ENCODE assay signal across 9 mouse cellular contexts in the genomic region with DNA sequence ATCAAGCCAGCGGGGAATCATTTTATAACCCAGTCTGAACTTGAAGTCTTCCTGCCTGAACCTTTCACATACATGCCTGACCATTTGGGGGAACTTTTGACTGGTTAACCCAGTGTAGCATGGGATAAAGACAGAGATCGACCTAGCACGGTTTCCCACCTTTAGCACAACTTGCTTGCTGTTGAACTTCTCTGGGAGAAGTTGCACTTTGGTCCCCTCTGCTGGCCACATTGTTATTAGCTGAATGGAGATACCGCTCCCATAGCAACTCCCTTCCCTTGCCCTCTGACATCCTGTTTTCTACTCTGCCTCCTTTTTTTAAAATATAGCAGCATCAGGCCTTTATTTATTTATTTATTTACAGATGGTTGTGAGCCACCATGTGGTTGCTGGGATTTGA. TPM values are rescaled to one million over a fixed set of nuclear protein-coding genes. Genes with fewer than 3 reads are reported as not detected.
DNase-seq lines count a peak whose midpoint lies in the region; ATAC-seq and TF ChIP-seq lines count a peak whose summit lies in the region.
"Had no signal": no experiment of that assay in that cellular context is flagged by ENCODE, and none has a peak within 500 bp of the region (broad histone marks: within the 10 kb centered on the region; RNA-seq: fewer than 3 reads in every experiment).

No protein-coding gene starts in this region.

- H3K27me3 ChIP-seq in forebrain, postnatal 0 days (ENCODE audit: insufficient read depth, low read length), result no peaks in the 10 kb centered on the region
- peaks cover 23% of the 10 kb centered on the region for H3K27me3 ChIP-seq in forebrain, embryonic 12.5 days
- H3K27me3 ChIP-seq in CH12.LX (replicated peaks), result no peaks in the 10 kb centered on the region
- H3K27me3 ChIP-seq in heart, embryonic 10.5 days (ENCODE audit: insufficient read depth, poor library complexity, severe bottlenecking), result peaks cover 26% of the 10 kb centered on the region
- no peaks in the 10 kb centered on the region for H3K27me3 ChIP-seq in stomach, embryonic 16.5 days (ENCODE audit: control insufficient read depth, insufficient read depth, low read length)

- no peaks in the 10 kb centered on the region for H3K36me3 ChIP-seq in forebrain, postnatal 0 days (ENCODE audit: insufficient read depth)
- H3K36me3 ChIP-seq in forebrain, embryonic 12.5 days (replicated peaks), result no peaks in the 10 kb centered on the region
- H3K36me3 ChIP-seq in CH12.LX (replicated peaks in 1 of 2; ENCODE audit: control insufficient read depth in 1 of 2, insufficient read depth in 1 of 2, low read length in 1 of 2), result no peaks in the 10 kb centered on the region
- no peaks in the 10 kb centered on the region for H3K36me3 ChIP-seq in heart, embryonic 10.5 days
- no peaks in the 10 kb centered on the region for H3K36me3 ChIP-seq in stomach, embryonic 16.5 days (ENCODE audit: control insufficient read depth, insufficient read depth, low read length)
- H3K36me3 ChIP-seq: liver, embryonic 15.5 days had no signal

- 0 out of 2 replicates have a peak, but pooled peaks have one; percentile 9 for TF ChIP-seq EP300 in CH12.LX (IDR thresholded peaks at IDR 0.05; ENCODE audit: low read length)

- no peak overlapping the region for H3K4me2 ChIP-seq in forebrain, postnatal 0 days (ENCODE audit: low read depth)
- no peak overlapping the region for H3K4me2 ChIP-seq in forebrain, embryonic 12.5 days
- peak overlapping the region; percentile 54; the same call in 1 of the 2 replicates for H3K4me2 ChIP-seq in CH12.LX (ENCODE audit: insufficient read depth, low read depth, poor library complexity, severe bottlenecking)
- H3K4me2 ChIP-seq in stomach, embryonic 16.5 days (ENCODE audit: low read depth, low read length), result peak overlapping the region; percentile 26; the same call in 1 of the 2 replicates
- H3K4me2 ChIP-seq: liver, embryonic 15.5 days had no signal

- TF ChIP-seq RAD21 in CH12.LX (IDR thresholded peaks at IDR 0.05; ENCODE audit: low read depth, low read length), result peak; percentile 93

- ATAC-seq in forebrain, postnatal 0 days, result no peak
- no peak for ATAC-seq in forebrain, embryonic 12.5 days (ENCODE audit: low FRiP score)
- ATAC-seq in megakaryocyte progenitor cell, adult 5-6 weeks (replicated peaks; ENCODE audit: poor library complexity), result peak; percentile 87
- ATAC-seq in stomach, embryonic 16.5 days (ENCODE audit: insufficient read depth, low FRiP score), result no peak

- in situ Hi-C loops in CH12.LX (cut with MboI; ENCODE audit: low pct_ligation_motif_present, low pct_unique_long_range_greater_than_20kb, low sequenced_read_pairs), result loop anchor here (5.0 to 10.0 kb wide), 2 partner anchors 94 to 182 kb away; a partner anchor contains a TSS

- H3K27ac ChIP-seq in forebrain, postnatal 0 days (ENCODE audit: low read depth, low read length), result no peak overlapping the region
- no peak overlapping the region for H3K27ac ChIP-seq in forebrain, embryonic 12.5 days
- no peak overlapping the region for H3K27ac ChIP-seq in CH12.LX (ENCODE audit: insufficient read depth, low read depth)
- no peak overlapping the region for H3K27ac ChIP-seq in heart, embryonic 10.5 days
- H3K27ac ChIP-seq in layer of hippocampus, adult 2 months, result no peak overlapping the region
- no peak overlapping the region for H3K27ac ChIP-seq in stomach, embryonic 16.5 days (ENCODE audit: low read length)
- H3K27ac ChIP-seq: liver, embryonic 15.5 days had no signal

- dilution Hi-C loops in CH12.LX (cut with MboI; ENCODE audit: extremely low pct_ligation_motif_present, extremely low pct_unique_long_range_greater_than_20kb, low sequenced_read_pairs), result no loop called here

- H3K9ac ChIP-seq in forebrain, postnatal 0 days, result no peak overlapping the region
- no peak overlapping the region for H3K9ac ChIP-seq in forebrain, embryonic 12.5 days
- H3K9ac ChIP-seq in CH12.LX (ENCODE audit: insufficient read depth, low read depth), result no peak overlapping the region
- H3K9ac ChIP-seq in stomach, embryonic 16.5 days (ENCODE audit: low read length), result no peak overlapping the region
- H3K9ac ChIP-seq: liver, embryonic 15.5 days had no signal

- H3K4me3 ChIP-seq in forebrain, postnatal 0 days (ENCODE audit: low read depth, low read length), result no peak overlapping the region
- H3K4me3 ChIP-seq in forebrain, embryonic 12.5 days (replicated peaks), result no peak overlapping the region
- H3K4me3 ChIP-seq in CH12.LX (replicated peaks in 1 of 3; ENCODE audit: low read depth in 2 of 3, low read length in 2 of 3, poor library complexity in 1 of 3), result no peak overlapping the region
- no peak overlapping the region for H3K4me3 ChIP-seq in heart, embryonic 10.5 days
- H3K4me3 ChIP-seq in layer of hippocampus, adult 2 months, result no peak overlapping the region
- no peak overlapping the region for H3K4me3 ChIP-seq in stomach, embryonic 16.5 days (replicated peaks; ENCODE audit: low read length)
- H3K4me3 ChIP-seq: liver, embryonic 15.5 days had no signal

- WGBS in forebrain, postnatal 0 days, result 26% methylated on average over 4 of the region's 4 CpGs
- WGBS in forebrain, embryonic 12.5 days, result 31% methylated on average over 4 of the region's 4 CpGs
- 28% methylated on average over 4 of the region's 4 CpGs for WGBS in heart, embryonic 10.5 days
- WGBS in stomach, embryonic 16.5 days, result 22% methylated on average over 4 of the region's 4 CpGs

- no peak for TF ChIP-seq POLR2A in CH12.LX (IDR thresholded peaks at IDR 0.05; ENCODE audit: low read depth, low read length)

- peak; percentile 66 for TF ChIP-seq CTCF in forebrain, postnatal 0 days (IDR thresholded peaks at IDR 0.05; ENCODE audit: low read depth)
- peak; percentile 41 to 98; a peak in 3 of 4 replicates for TF ChIP-seq CTCF in CH12.LX (conservative IDR thresholded peaks at IDR 0.05 in 1 of 2, IDR thresholded peaks at IDR 0.05 in 1 of 2; ENCODE audit: low read depth in 2 of 2, low read length in 2 of 2)
- TF ChIP-seq CTCF in layer of hippocampus, adult 2 months (conservative IDR thresholded peaks at IDR 0.05), result peak; percentile 80

- DNase-seq in forebrain, postnatal 0 days, result peak; percentile 57
- peak; percentile 88 for DNase-seq in CH12.LX (ENCODE audit: extremely low read depth)
- DNase-seq in cerebellum, postnatal 10 days, result peak; percentile 80 to 82
- peak; percentile 84 for DNase-seq in heart, embryonic 10.5 days (ENCODE audit: low spot score)
- DNase-seq in layer of hippocampus, adult 2 months (ENCODE audit: low spot score in 2 of 2), result peak in 1 of 2 experiments; percentile 66

- no peaks in the 10 kb centered on the region for H3K4me1 ChIP-seq in forebrain, postnatal 0 days (ENCODE audit: insufficient read depth)
- peaks cover 5% of the 10 kb centered on the region; the same call in 1 of the 2 replicates for H3K4me1 ChIP-seq in forebrain, embryonic 12.5 days
- H3K4me1 ChIP-seq in CH12.LX (ENCODE audit: control insufficient read depth in 1 of 2, insufficient read depth in 2 of 2), result peaks cover 10 to 68% of the 10 kb centered on the region in 2 experiments
- peaks cover 11% of the 10 kb centered on the region for H3K4me1 ChIP-seq in heart, embryonic 10.5 days
- peaks cover 4% of the 10 kb centered on the region; the same call in 1 of the 2 replicates for H3K4me1 ChIP-seq in stomach, embryonic 16.5 days (ENCODE audit: control insufficient read depth, insufficient read depth, low read length)

- no peaks in the 10 kb centered on the region for H3K9me3 ChIP-seq in forebrain, postnatal 0 days (ENCODE audit: low read length)
- no peaks in the 10 kb centered on the region for H3K9me3 ChIP-seq in forebrain, embryonic 12.5 days
- no peaks in the 10 kb centered on the region for H3K9me3 ChIP-seq in CH12.LX (replicated peaks; ENCODE audit: low read length)
- no peaks in the 10 kb centered on the region for H3K9me3 ChIP-seq in heart, embryonic 10.5 days
- no peaks in the 10 kb centered on the region for H3K9me3 ChIP-seq in stomach, embryonic 16.5 days (replicated peaks; ENCODE audit: control insufficient read depth, low read length)
- H3K9me3 ChIP-seq: liver, embryonic 15.5 days had no signal

- H3K79me2 ChIP-seq in CH12.LX (replicated peaks; ENCODE audit: control insufficient read depth, extremely low read depth, insufficient read depth, poor library complexity, severe bottlenecking), result no peaks in the 10 kb centered on the region

RNA-seq across cellular contexts. Expression of a gene that starts 1.3 kb away (rescaled TPM):
- total RNA-seq in forebrain, postnatal 0 days (2014; rRNA removed), result 2.8 and 6.3 TPM in 2 replicates
- polyA plus RNA-seq in forebrain, postnatal 0 days (2015; fragmentation: Nextera tagmentation; extraction: Ambion mirVana), result 7.5 and 11.6 TPM in 2 replicates
- polyA plus RNA-seq in forebrain, embryonic 12.5 days (2016; fragmentation: Nextera tagmentation; extraction: Ambion mirVana), result 0.35 and 0.49 TPM in 2 replicates
- 3.6 and 5.5 TPM in 2 replicates for total RNA-seq in CH12.LX (2012; rRNA removed)
- 8.8 and 11.7 TPM in 2 replicates for total RNA-seq in CH12.LX (2014; rRNA removed)
- 24.5 and 32.5 TPM in 2 replicates for polyA plus RNA-seq in CH12.LX (2012; ENCODE audit: insufficient read length, low read depth)
- 6.2 and 7.4 TPM in 2 replicates for polyA plus RNA-seq in heart, embryonic 10.5 days (2016; fragmentation: Nextera tagmentation; extraction: Ambion mirVana)
- total RNA-seq in layer of hippocampus, adult 2 months (2021), result not detected
- not detected in 2 replicates for total RNA-seq in megakaryocyte progenitor cell, adult 5-6 weeks (2015)
- not detected in 2 replicates for total RNA-seq in megakaryocyte progenitor cell, adult 5-6 weeks (2017)
- 58.3 and 60.0 TPM in 2 replicates for polyA plus RNA-seq in stomach, embryonic 16.5 days (2015; fragmentation: Nextera tagmentation; extraction: Ambion mirVana)

RNA-seq across cellular contexts. Expression of a gene that starts 8.0 kb away (rescaled TPM):
- not detected in 2 replicates for total RNA-seq in forebrain, postnatal 0 days (2014; rRNA removed)
- polyA plus RNA-seq in forebrain, postnatal 0 days (2015; fragmentation: Nextera tagmentation; extraction: Ambion mirVana), result 0.24 TPM in 1 of 2 replicates, not detected in the other
- polyA plus RNA-seq in forebrain, embryonic 12.5 days (2016; fragmentation: Nextera tagmentation; extraction: Ambion mirVana), result not detected in 2 replicates
- total RNA-seq in CH12.LX (2012; rRNA removed) (0.21 TPM in 1 of 2 replicates, not detected in the other), CH12.LX (2014; rRNA removed) (0.70 TPM in 1 of 2 replicates, not detected in the other)
- polyA plus RNA-seq in CH12.LX (2012; ENCODE audit: insufficient read length, low read depth), result 0.36 and 0.63 TPM in 2 replicates
- not detected in 2 replicates for polyA plus RNA-seq in heart, embryonic 10.5 days (2016; fragmentation: Nextera tagmentation; extraction: Ambion mirVana)
- total RNA-seq in layer of hippocampus, adult 2 months (2021), result not detected
- not detected in 2 replicates for total RNA-seq in megakaryocyte progenitor cell, adult 5-6 weeks (2015)
- not detected in 2 replicates for total RNA-seq in megakaryocyte progenitor cell, adult 5-6 weeks (2017)
- 0.36 and 0.92 TPM in 2 replicates for polyA plus RNA-seq in stomach, embryonic 16.5 days (2015; fragmentation: Nextera tagmentation; extraction: Ambion mirVana)

RNA-seq across cellular contexts. Expression of a gene that starts 12.6 kb away (rescaled TPM):
- total RNA-seq in forebrain, postnatal 0 days (2014; rRNA removed), result not detected in 2 replicates
- polyA plus RNA-seq in forebrain, postnatal 0 days (2015; fragmentation: Nextera tagmentation; extraction: Ambion mirVana), result 0.18 and 0.25 TPM in 2 replicates
- polyA plus RNA-seq in forebrain, embryonic 12.5 days (2016; fragmentation: Nextera tagmentation; extraction: Ambion mirVana), result not detected in 2 replicates
- total RNA-seq in CH12.LX (2012; rRNA removed) (not detected in 2 replicates), CH12.LX (2014; rRNA removed) (not detected in 2 replicates)
- 0.19 TPM in 1 of 2 replicates, not detected in the other for polyA plus RNA-seq in CH12.LX (2012; ENCODE audit: insufficient read length, low read depth)
- polyA plus RNA-seq in heart, embryonic 10.5 days (2016; fragmentation: Nextera tagmentation; extraction: Ambion mirVana), result 0.25 and 4.3 TPM in 2 replicates
- not detected for total RNA-seq in layer of hippocampus, adult 2 months (2021)
- total RNA-seq in megakaryocyte progenitor cell, adult 5-6 weeks (2015), result not detected in 2 replicates
- not detected in 2 replicates for total RNA-seq in megakaryocyte progenitor cell, adult 5-6 weeks (2017)
- 1.9 and 2.0 TPM in 2 replicates for polyA plus RNA-seq in stomach, embryonic 16.5 days (2015; fragmentation: Nextera tagmentation; extraction: Ambion mirVana)

RNA-seq across cellular contexts. Expression of a gene that starts 18.8 kb away (rescaled TPM):
- total RNA-seq in forebrain, postnatal 0 days (2014; rRNA removed), result 428 and 451 TPM in 2 replicates
- polyA plus RNA-seq in forebrain, postnatal 0 days (2015; fragmentation: Nextera tagmentation; extraction: Ambion mirVana), result 820 and 1,026 TPM in 2 replicates
- 758 and 788 TPM in 2 replicates for polyA plus RNA-seq in forebrain, embryonic 12.5 days (2016; fragmentation: Nextera tagmentation; extraction: Ambion mirVana)
- total RNA-seq in CH12.LX (2012; rRNA removed) (921 and 922 TPM in 2 replicates), CH12.LX (2014; rRNA removed) (749 and 831 TPM in 2 replicates)
- 779 and 831 TPM in 2 replicates for polyA plus RNA-seq in CH12.LX (2012; ENCODE audit: insufficient read length, low read depth)
- polyA plus RNA-seq in heart, embryonic 10.5 days (2016; fragmentation: Nextera tagmentation; extraction: Ambion mirVana), result 825 and 969 TPM in 2 replicates
- total RNA-seq in layer of hippocampus, adult 2 months (2021), result 100 to 1,000 TPM; 178 to 188 TPM
- total RNA-seq in megakaryocyte progenitor cell, adult 5-6 weeks (2015), result 141 and 153 TPM in 2 replicates
- 272 and 309 TPM in 2 replicates for total RNA-seq in megakaryocyte progenitor cell, adult 5-6 weeks (2017)
- 614 and 657 TPM in 2 replicates for polyA plus RNA-seq in stomach, embryonic 16.5 days (2015; fragmentation: Nextera tagmentation; extraction: Ambion mirVana)

RNA-seq across cellular contexts. Expression of a gene that starts 26.4 kb away (rescaled TPM):
- total RNA-seq in forebrain, postnatal 0 days (2014; rRNA removed), result not detected in 2 replicates
- polyA plus RNA-seq in forebrain, postnatal 0 days (2015; fragmentation: Nextera tagmentation; extraction: Ambion mirVana), result not detected in 2 replicates
- polyA plus RNA-seq in forebrain, embryonic 12.5 days (2016; fragmentation: Nextera tagmentation; extraction: Ambion mirVana), result not detected in 2 replicates
- total RNA-seq in CH12.LX (2012; rRNA removed) (not detected in 2 replicates), CH12.LX (2014; rRNA removed) (not detected in 2 replicates)
- not detected in 2 replicates for polyA plus RNA-seq in CH12.LX (2012; ENCODE audit: insufficient read length, low read depth)
- polyA plus RNA-seq in heart, embryonic 10.5 days (2016; fragmentation: Nextera tagmentation; extraction: Ambion mirVana), result not detected in 2 replicates
- total RNA-seq in layer of hippocampus, adult 2 months (2021), result not detected
- total RNA-seq in megakaryocyte progenitor cell, adult 5-6 weeks (2015), result not detected in 2 replicates
- total RNA-seq in megakaryocyte progenitor cell, adult 5-6 weeks (2017), result not detected in 2 replicates
- not detected in 2 replicates for polyA plus RNA-seq in stomach, embryonic 16.5 days (2015; fragmentation: Nextera tagmentation; extraction: Ambion mirVana)
- polyA plus RNA-seq: liver, embryonic 15.5 days had no signal

Comparison
In these comparisons a context has a peak if more than half of its experiments do, and no peak if none do; other contexts are left out.
1. H3K4me2 ChIP-seq: peak in CH12.LX (single experiment) and stomach, embryonic 16.5 days (single experiment); none in forebrain, postnatal 0 days (single experiment) and forebrain, embryonic 12.5 days (single experiment).
2. Peak in every context shown above with its lines, with median percentiles within 50 percentile points of each other: CTCF ChIP-seq.